Mouse (Mus musculus) spleen, adult 2 months (tissue): ENCODE data around the gene Rpe65. TPM values are rescaled to one million over a fixed set of nuclear protein-coding genes. Genes with fewer than 3 reads are reported as not detected.

Experiments
- DNase-seq, 2 experiments: peaks; one replicate each; pipeline versions ENCODE4 v3.0.0 to v3.0.0-alpha.2; 2012 to 2021; ENCODE audit warnings: low spot score in 2 of 2, low read depth in 1 of 2
- H3K27ac ChIP-seq: fragments of 200-500 bp; 2 replicates; pipeline ENCODE4 v1.5.1; 2012; ENCODE audit warnings: low read length, inconsistent platforms; ENCODE audit not compliant: insufficient read depth
- H3K27me3 ChIP-seq: fragments of 200-500 bp; 2 replicates; pipeline ENCODE4 v1.6.1; 2012; ENCODE audit warnings: mild to moderate bottlenecking, moderate library complexity, low read length, inconsistent platforms; ENCODE audit not compliant: control insufficient read depth, insufficient read depth
- H3K36me3 ChIP-seq: fragments of 200-500 bp; 2 replicates; pipeline ENCODE4 v1.6.1; 2012; ENCODE audit warnings: mild to moderate bottlenecking, low read length, inconsistent platforms; ENCODE audit not compliant: control insufficient read depth, insufficient read depth
- H3K4me1 ChIP-seq: fragments of 200-500 bp; 2 replicates; pipeline ENCODE4 v1.6.1; 2011; ENCODE audit warnings: inconsistent platforms; ENCODE audit not compliant: control insufficient read depth, insufficient read depth, insufficient read length
- H3K4me3 ChIP-seq: fragments of 200-500 bp; 2 replicates; pipeline ENCODE4 v1.5.1; 2011; ENCODE audit warnings: mild to moderate bottlenecking, inconsistent platforms; ENCODE audit not compliant: insufficient read depth, insufficient read length; ENCODE audit errors: extremely low read depth
- CTCF ChIP-seq: fragments of 200-500 bp; IDR thresholded peaks from 2 replicates; pipeline ENCODE4 v1.5.1; 2011; ENCODE audit warnings: mild to moderate bottlenecking, inconsistent platforms; ENCODE audit not compliant: insufficient read depth, insufficient read length, insufficient replicate concordance; ENCODE audit errors: extremely low read depth
- POLR2A ChIP-seq: fragments of 200-500 bp; IDR thresholded peaks from 2 replicates; pipeline ENCODE4 v1.6.1; 2011; ENCODE audit warnings: low read depth, low read length, inconsistent platforms
- WGBS: fragments of 180-500 bp; shearing (Covaris S2); methylation state at CpG from one replicate; pipeline ENCODE4 v1.1.7; 2018; 5-methylcytosine and 5-hydroxymethylcytosine counted together
- polyA plus RNA-seq: library from polyadenylated mRNA; depleted of rRNA; stranded (reverse); fragments of >200 nt; gene quantifications from 2 replicates; pipeline ENCODE4 v1.2.3, GENCODE M21; 2012; rRNA removed

Rpe65 gene
- polyA plus RNA-seq = not detected in 2 replicates

GRCm38 (mm10) chr3:159598875-159599274, at the start of gene Rpe65:
TSS of gene Rpe65 (plus strand) at chr3:159599175.
- H3K27ac ChIP-seq = no peak within 1 kb of the TSS
- TF ChIP-seq POLR2A (no peak), CTCF (no peak)
- H3K4me1 ChIP-seq = no peaks in the 10 kb centered on the region
- H3K27me3 ChIP-seq = no peaks in the 10 kb centered on the region
- H3K36me3 ChIP-seq = no peaks in the 10 kb centered on the region
- no peak for DNase-seq
- 71% methylated on average over 1 of the region's 1 CpGs for WGBS
- H3K4me3 ChIP-seq = no peak within 1 kb of the TSS

DNA sequence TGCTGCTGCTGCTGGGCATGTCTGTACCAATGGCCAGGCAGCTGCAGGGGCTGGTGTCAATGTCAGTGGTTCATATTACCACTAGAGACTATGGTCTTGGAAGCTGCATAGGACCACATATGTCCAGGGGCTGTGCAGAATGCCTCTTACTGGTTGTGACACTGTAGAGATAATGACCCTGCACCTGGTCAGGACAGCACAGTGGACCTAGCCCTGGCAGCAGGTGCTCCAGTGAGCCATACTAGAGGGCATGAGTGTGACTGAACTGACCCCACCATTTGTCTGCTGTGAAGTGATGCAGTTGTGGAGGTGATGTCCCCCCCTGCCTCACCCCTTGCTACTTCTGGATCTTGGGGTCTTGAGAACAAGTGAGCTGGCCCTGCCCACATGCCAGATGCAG, 48.8 kb upstream of the Rpe65 start:
- H3K4me1 ChIP-seq = no peaks in the 10 kb centered on the region
- H3K4me3 ChIP-seq = no peak overlapping the region
- TF ChIP-seq POLR2A = no peak
- no peak for TF ChIP-seq CTCF
- H3K27ac ChIP-seq = no peak overlapping the region
- H3K27me3 ChIP-seq = no peaks in the 10 kb centered on the region
- DNase-seq = no peak
- H3K36me3 ChIP-seq = no peaks in the 10 kb centered on the region

GRCm38 (mm10) chr3:159614977-159615376, 16.0 kb downstream of the Rpe65 start:
- WGBS = 80% methylated on average over 1 of the region's 1 CpGs
- no peak for DNase-seq
- TF ChIP-seq POLR2A (no peak), CTCF (no peak)
- H3K4me3 ChIP-seq = no peak overlapping the region
- no peak overlapping the region for H3K27ac ChIP-seq
- no peaks in the 10 kb centered on the region for H3K27me3 ChIP-seq
- no peaks in the 10 kb centered on the region for H3K36me3 ChIP-seq
- H3K4me1 ChIP-seq = no peaks in the 10 kb centered on the region

DNA sequence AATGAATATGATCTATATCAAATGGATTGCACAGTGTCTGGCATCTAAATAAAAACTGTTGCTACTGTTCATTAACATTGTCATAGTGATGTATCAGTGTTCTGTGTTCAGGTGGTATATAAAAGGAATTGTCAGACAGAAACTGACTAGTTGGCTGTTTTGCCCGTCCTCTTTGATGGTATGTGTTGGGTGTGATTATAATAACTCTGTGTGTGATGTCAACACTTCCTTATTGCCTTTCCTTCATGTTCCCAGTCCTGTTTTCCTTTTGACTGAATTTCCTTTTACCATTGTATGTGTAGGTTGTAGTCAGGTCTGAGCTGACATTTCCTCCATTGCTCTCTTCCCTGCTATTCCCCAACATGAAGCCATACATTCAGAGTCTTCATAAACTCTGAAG, 22.1 kb downstream of the Rpe65 start:
- Histone ChIP-seq H3K4me3 (no peak overlapping the region), H3K36me3 (no peaks in the 10 kb centered on the region), H3K27me3 (no peaks in the 10 kb centered on the region), H3K27ac (no peak overlapping the region), H3K4me1 (no peaks in the 10 kb centered on the region)
- TF ChIP-seq POLR2A (no peak), CTCF (no peak)
- no peak for DNase-seq
- WGBS = 57% methylated on average over 1 of the region's 1 CpGs

DNA sequence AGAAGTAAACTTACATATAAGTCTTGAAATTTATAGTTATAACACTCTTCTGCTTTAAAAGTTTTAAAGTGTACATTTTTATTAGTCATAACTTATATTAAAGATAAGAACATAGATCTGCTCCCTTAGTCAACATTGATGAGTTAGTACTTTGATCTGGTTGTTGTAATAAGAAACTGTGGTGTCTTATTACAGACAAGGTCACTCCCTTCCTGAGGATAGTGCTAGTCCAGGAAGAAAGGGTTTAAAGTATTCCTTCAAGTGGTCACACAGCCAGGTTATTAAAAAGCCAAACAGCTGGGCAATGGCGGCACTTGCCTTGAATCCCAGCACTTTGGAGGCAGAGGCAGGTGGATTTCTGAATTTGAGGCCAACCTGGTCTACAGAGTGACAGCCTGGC, 25.0 kb downstream of the Rpe65 start:
- H3K4me3 ChIP-seq = no peak overlapping the region
- H3K4me1 ChIP-seq = no peaks in the 10 kb centered on the region
- no peaks in the 10 kb centered on the region for H3K36me3 ChIP-seq
- no peaks in the 10 kb centered on the region for H3K27me3 ChIP-seq
- TF ChIP-seq POLR2A (no peak), CTCF (no peak)
- WGBS = 82% methylated on average over 1 of the region's 1 CpGs
- DNase-seq = no peak
- H3K27ac ChIP-seq = no peak overlapping the region

- TF ChIP-seq CTCF (no peak), POLR2A (no peak)
- 64% methylated on average over 1 of the region's 1 CpGs for WGBS
- H3K4me3 ChIP-seq = no peak overlapping the region
- H3K4me1 ChIP-seq = no peaks in the 10 kb centered on the region
- H3K27me3 ChIP-seq = no peaks in the 10 kb centered on the region
- no peak overlapping the region for H3K27ac ChIP-seq
- no peak for DNase-seq
- no peaks in the 10 kb centered on the region for H3K36me3 ChIP-seq
Observed at GRCm38 (mm10) chr3:159660741-159661140, 61.8 kb downstream of the Rpe65 start.

GRCm38 (mm10) chr3:159663333-159663732, 64.4 kb downstream of the Rpe65 start:
- no peak overlapping the region for H3K27ac ChIP-seq
- no peaks in the 10 kb centered on the region for H3K27me3 ChIP-seq
- WGBS = 97% methylated on average over 1 of the region's 1 CpGs
- no peaks in the 10 kb centered on the region for H3K36me3 ChIP-seq
- no peak overlapping the region for H3K4me3 ChIP-seq
- no peak for DNase-seq
- TF ChIP-seq CTCF (no peak), POLR2A (no peak)
- no peaks in the 10 kb centered on the region for H3K4me1 ChIP-seq

Other genes starting within 250 kb of the Rpe65 start
- gene Depdc1a, start 103.7 kb upstream of the Rpe65 start, polyA plus RNA-seq = 0.15 and 0.23 TPM in 2 replicates
- 4.5 and 4.9 TPM in 2 replicates for gene Wls, start 240.5 kb downstream of the Rpe65 start, polyA plus RNA-seq